Mouse (Mus musculus) lung, postnatal 14 days (tissue): ENCODE measurements around the gene Tfcp2.
"Not testable (repeated sequence)": the region's sequence is repeated elsewhere in the genome, so short reads cannot be mapped to it uniquely, and the experiment has no call there.

Source experiments
- DNase-seq: peaks from one replicate; pipeline ENCODE4 v3.0.0; 2021

The Tfcp2 gene

GRCm38 (mm10) chr15:100555965-100556364, 4.2 kb upstream of the Tfcp2 start:
- no peak for DNase-seq

GRCm38 (mm10) chr15:100550280-100550679, 1.5 kb downstream of the Tfcp2 start:
- DNase-seq, result peak; percentile 5

DNA sequence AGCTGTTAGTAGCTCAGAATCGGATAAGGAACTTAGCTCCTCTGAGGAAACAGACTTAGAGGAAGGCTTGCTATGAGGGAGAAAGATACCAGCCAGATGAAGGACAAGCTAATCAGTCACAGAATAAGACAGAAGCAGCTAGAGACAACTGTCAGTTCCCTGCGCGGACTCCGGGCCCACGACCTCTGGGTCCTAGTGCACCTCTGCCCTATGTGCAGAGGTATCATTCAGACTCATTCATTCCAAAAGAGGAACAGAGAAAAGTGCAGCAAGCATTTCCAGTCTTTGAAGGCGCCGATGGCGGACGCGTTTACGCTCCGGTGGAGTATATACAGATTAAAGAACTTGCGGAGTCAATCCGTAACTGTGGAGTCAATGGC, 8.2 kb downstream of the Tfcp2 start:
- not testable (repeated sequence) for DNase-seq

GRCm38 (mm10) chr15:100542876-100543650, 8.7 kb downstream of the Tfcp2 start:
- DNase-seq, result not testable (repeated sequence)

GRCm38 (mm10) chr15:100541426-100541825, 10.4 kb downstream of the Tfcp2 start:
- no peak for DNase-seq

DNA sequence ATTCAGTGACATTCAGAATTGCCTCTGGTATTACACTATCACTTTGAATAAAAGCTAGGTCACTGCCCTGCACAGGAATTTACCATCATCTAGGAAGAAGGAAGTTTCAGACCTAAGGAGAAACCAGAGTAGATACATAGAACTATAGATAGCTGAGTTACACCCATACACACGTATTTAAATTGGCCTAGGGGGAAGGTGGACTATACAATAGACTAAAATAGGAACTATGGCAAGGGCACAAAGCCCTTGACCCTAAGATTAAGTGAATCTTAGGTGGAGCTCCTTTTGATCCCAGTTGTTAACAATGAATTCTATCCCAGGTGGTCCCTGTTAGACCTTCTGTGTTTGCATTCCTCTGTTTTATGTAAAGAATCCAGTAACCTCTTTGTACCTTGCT, 10.8 kb downstream of the Tfcp2 start:
- DNase-seq, result not testable (repeated sequence)

GRCm38 (mm10) chr15:100539411-100539810, 12.4 kb downstream of the Tfcp2 start:
- no peak for DNase-seq

- DNase-seq, result peak; percentile 50
Measured at GRCm38 (mm10) chr15:100537913-100538312, 13.9 kb downstream of the Tfcp2 start.

DNA sequence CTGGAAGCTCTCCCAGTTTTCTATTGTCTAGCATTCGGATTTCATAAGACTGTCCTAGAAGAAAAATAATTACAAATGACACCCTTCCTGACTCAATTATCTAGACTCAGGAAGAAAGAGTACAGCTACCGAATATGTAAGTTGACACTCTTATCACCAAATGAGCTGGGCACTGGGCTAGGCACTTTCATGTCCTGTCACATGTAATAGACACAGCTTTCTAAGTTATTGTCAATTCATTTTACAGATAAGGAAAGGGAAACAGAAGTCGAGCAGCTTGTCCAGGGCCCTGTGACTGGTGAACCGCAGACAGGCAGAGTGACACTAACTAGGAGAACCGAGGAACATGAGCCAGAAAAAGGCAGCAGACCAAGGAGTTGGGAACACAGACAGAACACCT, 23.9 kb downstream of the Tfcp2 start:
- DNase-seq, result no peak

DNA sequence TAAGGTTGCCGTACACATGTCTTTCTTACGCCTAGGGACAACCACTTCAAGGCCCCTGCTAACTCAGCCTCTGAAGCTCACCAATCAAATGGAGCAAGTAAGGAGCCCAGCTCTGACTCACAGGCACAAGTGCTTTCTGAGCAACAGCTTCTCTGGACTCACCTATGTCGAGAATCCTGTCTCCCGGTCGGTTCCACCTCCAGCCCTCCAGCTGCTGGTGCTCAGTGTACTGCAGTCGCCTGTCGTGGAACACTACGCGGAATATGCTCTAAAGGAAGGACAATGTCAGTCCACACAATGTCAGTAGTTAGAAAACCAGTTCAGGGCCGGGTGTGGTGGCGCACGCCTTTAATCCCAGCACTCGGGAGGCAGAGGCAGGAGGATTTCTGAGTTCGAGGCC, 26.4 kb downstream of the Tfcp2 start:
- no peak for DNase-seq

GRCm38 (mm10) chr15:100520306-100520705, 31.5 kb downstream of the Tfcp2 start:
- DNase-seq, result no peak

- no peak for DNase-seq
Measured at GRCm38 (mm10) chr15:100515121-100515520, 36.7 kb downstream of the Tfcp2 start.

- no peak for DNase-seq
Measured at GRCm38 (mm10) chr15:100513387-100513786, 38.4 kb downstream of the Tfcp2 start.

GRCm38 (mm10) chr15:100510072-100510471, 41.7 kb downstream of the Tfcp2 start:
- no peak for DNase-seq

DNA sequence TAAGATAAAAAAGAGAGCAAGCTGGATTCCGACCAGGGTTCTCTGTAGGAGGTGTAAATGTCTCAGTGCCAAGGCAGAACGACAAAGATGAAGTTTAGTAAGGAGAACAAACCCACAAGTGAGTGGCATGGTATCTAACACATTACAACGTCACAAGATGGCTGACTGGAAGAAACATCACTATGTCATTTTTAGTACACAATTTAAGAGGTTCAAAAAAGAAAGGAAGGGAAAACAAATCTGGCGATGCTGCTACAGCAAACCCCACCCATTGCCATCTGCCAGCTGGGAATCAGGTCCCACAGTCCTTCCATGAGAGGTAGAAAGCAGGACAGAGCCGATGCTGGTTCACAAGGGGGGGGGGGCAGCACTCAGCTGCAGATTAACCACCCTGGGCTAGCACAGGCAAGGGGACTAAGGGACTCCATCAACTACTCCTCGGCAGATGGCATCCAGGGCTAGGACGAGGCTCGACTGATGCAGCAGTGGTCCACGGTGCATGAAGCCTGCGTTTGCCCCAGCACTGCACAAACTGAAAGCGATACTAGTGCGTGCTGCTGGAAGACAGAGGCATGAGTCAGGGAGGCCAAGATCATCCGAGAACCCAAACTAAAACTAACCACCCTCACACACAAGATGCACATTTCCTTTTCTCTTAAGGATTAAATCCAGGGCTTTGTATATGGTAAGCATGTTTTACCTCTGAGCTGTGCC, 43.2 kb downstream of the Tfcp2 start:
- no peak for DNase-seq

DNA sequence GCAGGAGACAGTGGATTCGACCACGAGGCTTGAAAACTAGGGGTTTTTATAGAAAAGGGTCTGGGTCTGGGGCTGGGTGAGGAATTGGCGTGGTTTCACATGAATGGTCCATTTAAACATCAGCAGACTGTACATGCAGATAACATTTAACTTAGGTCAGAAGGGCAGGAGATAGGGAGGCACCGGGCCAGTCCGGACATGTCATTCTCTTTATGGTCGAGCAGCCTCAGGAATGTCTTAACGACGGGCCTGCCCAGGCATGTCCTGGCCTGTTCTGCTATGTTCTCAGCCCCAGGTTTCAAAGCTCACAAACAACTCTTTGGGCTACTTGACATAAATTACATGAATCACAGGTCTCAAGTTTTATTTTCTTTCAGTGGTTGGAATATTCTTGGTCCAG, 52.3 kb downstream of the Tfcp2 start:
- not testable (repeated sequence) for DNase-seq

- DNase-seq, result peak; percentile 93
Measured at GRCm38 (mm10) chr15:100495102-100495501, 56.7 kb downstream of the Tfcp2 start, which contains the start of gene Csrnp2. TSS of gene Csrnp2 (minus strand) at chr15:100495488.

- DNase-seq, result peak; percentile 34
Measured at GRCm38 (mm10) chr15:100494647-100495046, 57.2 kb downstream of the Tfcp2 start.

DNA sequence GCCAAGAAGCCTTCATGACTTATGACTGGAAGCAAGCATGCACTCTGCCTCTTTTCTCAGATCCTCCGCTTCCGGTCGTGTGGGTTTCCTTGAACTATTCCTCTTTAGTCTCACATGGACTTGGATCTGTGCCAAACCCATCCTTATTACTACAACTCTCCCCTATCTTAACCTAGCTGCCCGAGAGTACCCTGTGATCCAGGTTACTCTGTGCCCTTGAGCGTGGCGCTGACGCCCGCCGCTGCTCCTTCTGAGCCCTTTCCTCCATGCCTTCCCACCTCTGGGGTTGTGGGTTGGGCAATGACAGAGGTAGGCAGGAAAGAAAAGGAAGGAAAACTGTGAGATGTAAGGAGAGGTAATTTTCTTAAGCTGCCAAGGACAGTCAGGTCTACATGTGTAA, 59.8 kb downstream of the Tfcp2 start:
- DNase-seq, result no peak

DNA sequence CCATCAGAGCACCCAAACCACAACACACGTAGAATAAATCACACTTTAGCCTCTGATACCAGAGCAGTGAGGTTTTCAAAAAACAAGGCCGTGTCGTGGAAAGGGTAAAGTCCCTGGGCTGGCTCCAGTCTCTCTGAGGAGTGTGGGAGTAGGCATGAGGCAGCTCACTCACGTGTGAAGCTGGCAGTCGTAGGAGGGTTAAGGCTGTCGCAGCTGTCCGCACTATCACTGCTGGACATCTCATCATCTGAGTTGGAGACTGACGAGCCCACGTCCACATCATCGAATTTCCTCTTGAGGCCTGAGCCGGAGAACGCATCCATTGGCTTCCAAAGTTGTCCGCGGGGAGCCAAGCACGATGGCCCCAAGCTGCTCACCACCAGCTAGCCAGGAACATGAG, 62.5 kb downstream of the Tfcp2 start:
- DNase-seq, result no peak

GRCm38 (mm10) chr15:100488297-100488696, 63.5 kb downstream of the Tfcp2 start:
- not testable (repeated sequence) for DNase-seq

- no peak for DNase-seq
Measured at GRCm38 (mm10) chr15:100487050-100487449, 64.8 kb downstream of the Tfcp2 start.

DNA sequence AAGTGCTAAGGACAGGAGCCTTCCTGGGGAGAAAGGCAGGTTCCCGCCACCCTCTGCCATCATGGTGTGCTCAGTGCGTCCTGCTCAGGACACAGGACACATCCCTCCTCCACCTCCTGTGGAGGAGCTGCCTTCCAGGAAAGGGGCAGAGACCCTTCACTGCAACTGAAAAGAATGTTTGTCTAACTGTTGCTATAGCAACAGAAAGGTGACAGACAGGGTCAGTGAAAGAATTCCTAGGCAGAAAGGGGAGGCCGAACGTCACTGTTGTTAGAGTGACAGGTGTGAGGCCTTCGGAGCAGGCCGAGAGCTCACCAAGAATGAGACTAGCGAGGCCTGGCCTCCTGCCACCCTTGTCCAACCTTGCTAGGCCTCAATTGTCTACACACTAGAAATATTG, 65.4 kb downstream of the Tfcp2 start:
- DNase-seq, result no peak

DNA sequence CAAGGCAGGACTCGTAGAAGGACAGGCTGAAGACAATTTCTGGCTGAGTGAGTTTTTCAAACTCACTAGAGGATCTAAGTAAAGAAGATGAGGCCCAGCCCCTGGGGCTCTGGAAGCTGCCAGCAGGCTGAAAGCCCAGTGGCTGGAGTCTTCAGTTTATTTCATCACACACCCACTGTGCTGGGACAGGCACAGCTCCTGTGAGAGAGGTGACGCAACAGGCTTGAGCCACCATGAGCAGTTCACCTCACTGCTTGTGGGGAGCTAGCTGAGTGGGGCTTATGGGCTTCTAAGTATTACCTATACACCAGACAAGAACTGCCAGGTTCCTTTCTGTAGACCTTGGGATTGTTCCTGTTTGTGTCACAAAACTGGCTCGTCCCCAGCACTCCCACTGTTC, 66.2 kb downstream of the Tfcp2 start:
- DNase-seq, result peak; percentile 42
